Mouse (Mus musculus): ENCODE measurements around the gene Tada2b. TPM values are rescaled to one million over a fixed set of nuclear protein-coding genes. Genes with fewer than 3 reads are reported as not detected.

Tada2b gene
- total RNA-seq (2021): 10 to 100 TPM; 25.1 to 27.1 TPM

GRCm38 (mm10) chr5:36484171-36484990 is at the start of gene Tada2b, which contains the start of gene Ccdc96:
TSS of gene Tada2b (minus strand) at chr5:36484285.
TSS of gene Ccdc96 (plus strand) at chr5:36484588.
- intact Hi-C loops (cut with DNase I): loop anchor here (5.0 kb wide), 2 partner anchors 48 to 98 kb away; no protein-coding TSS in a partner anchor
- peak; percentile 99 for DNase-seq (ENCODE audit: low spot score in 2 of 2)

GRCm38 (mm10) chr5:36530129-36530751 is 46.2 kb upstream of the Tada2b start:
- DNase-seq (ENCODE audit: low spot score in 2 of 2): peak; percentile 92 to 98
- intact Hi-C loops (cut with DNase I): loop anchor here (1.0 to 5.0 kb wide), 3 partner anchors 48 to 217 kb away; partner anchors contain the start of genes Bloc1s4, Ccdc96 and Tada2b

- DNase-seq (ENCODE audit: low spot score in 2 of 2): no peak
- intact Hi-C loops (cut with DNase I): loop anchor here (1.0 to 5.0 kb wide), 3 partner anchors 47 to 218 kb away; partner anchors contain the start of genes Bloc1s4, Ccdc96 and Tada2b
These were observed 45.6 kb upstream of the Tada2b start for GRCm38 (mm10) chr5:36529698-36530097.

GRCm38 (mm10) chr5:36526921-36527320 is 42.8 kb upstream of the Tada2b start:
- no peak for DNase-seq (ENCODE audit: low spot score in 2 of 2)
- intact Hi-C loops (cut with DNase I): no loop called here

GRCm38 (mm10) chr5:36526274-36526673 is 42.2 kb upstream of the Tada2b start:
- DNase-seq (ENCODE audit: low spot score in 2 of 2): no peak
- intact Hi-C loops (cut with DNase I): no loop called here

- intact Hi-C loops (cut with DNase I): no loop called here
- DNase-seq (ENCODE audit: low spot score in 2 of 2): no peak
These were observed 41.1 kb upstream of the Tada2b start for GRCm38 (mm10) chr5:36525216-36525615.

- DNase-seq (ENCODE audit: low spot score in 2 of 2): no peak
- intact Hi-C loops (cut with DNase I): no loop called here
These were observed 39.2 kb upstream of the Tada2b start for GRCm38 (mm10) chr5:36523219-36523703.

- DNase-seq (ENCODE audit: low spot score in 2 of 2): no peak
- intact Hi-C loops (cut with DNase I): no loop called here
These were observed 38.7 kb upstream of the Tada2b start for GRCm38 (mm10) chr5:36522782-36523181.

GRCm38 (mm10) chr5:36519751-36520150 is 35.7 kb upstream of the Tada2b start:
- DNase-seq (ENCODE audit: low spot score in 2 of 2): no peak
- intact Hi-C loops (cut with DNase I): no loop called here

- DNase-seq (ENCODE audit: low spot score in 2 of 2): no peak
- intact Hi-C loops (cut with DNase I): no loop called here
These were observed 33.5 kb upstream of the Tada2b start for GRCm38 (mm10) chr5:36517596-36517995.

- intact Hi-C loops (cut with DNase I): no loop called here
- no peak for DNase-seq (ENCODE audit: low spot score in 2 of 2)
These were observed 31.5 kb upstream of the Tada2b start for GRCm38 (mm10) chr5:36515558-36515957.

GRCm38 (mm10) chr5:36515126-36515525 is 31.0 kb upstream of the Tada2b start:
- DNase-seq (ENCODE audit: low spot score in 2 of 2): no peak

GRCm38 (mm10) chr5:36510956-36511355 is 26.9 kb upstream of the Tada2b start:
- intact Hi-C loops (cut with DNase I): no loop called here
- DNase-seq (ENCODE audit: low spot score in 2 of 2): no peak

More at GRCm38 (mm10) chr5:36515126-36515525, 31.0 kb upstream of the Tada2b start:
- intact Hi-C loops (cut with DNase I): no loop called here

- no peak for DNase-seq (ENCODE audit: low spot score in 2 of 2)
- intact Hi-C loops (cut with DNase I): no loop called here
These were observed 24.3 kb upstream of the Tada2b start for GRCm38 (mm10) chr5:36508351-36508750.

- intact Hi-C loops (cut with DNase I): no loop called here
- DNase-seq (ENCODE audit: low spot score in 2 of 2): no peak
These were observed 21.6 kb upstream of the Tada2b start for GRCm38 (mm10) chr5:36505643-36506042.

- no peak for DNase-seq (ENCODE audit: low spot score in 2 of 2)
- intact Hi-C loops (cut with DNase I): no loop called here
These were observed 21.1 kb upstream of the Tada2b start for GRCm38 (mm10) chr5:36505235-36505634.

- peak in 1 of 2 experiments; percentile 39 for DNase-seq (ENCODE audit: low spot score in 2 of 2)
- intact Hi-C loops (cut with DNase I): no loop called here
These were observed 10.6 kb upstream of the Tada2b start for GRCm38 (mm10) chr5:36494709-36495108.

GRCm38 (mm10) chr5:36493919-36494318 is 9.8 kb upstream of the Tada2b start:
- peak in 1 of 2 experiments; percentile 78 for DNase-seq (ENCODE audit: low spot score in 2 of 2)
- intact Hi-C loops (cut with DNase I): no loop called here

GRCm38 (mm10) chr5:36489225-36489624 is 5.1 kb upstream of the Tada2b start:
- intact Hi-C loops (cut with DNase I): no loop called here
- no peak for DNase-seq (ENCODE audit: low spot score in 2 of 2)

- intact Hi-C loops (cut with DNase I): no loop called here
- no peak for DNase-seq (ENCODE audit: low spot score in 2 of 2)
These were observed 1.2 kb upstream of the Tada2b start for GRCm38 (mm10) chr5:36485306-36485705.

Data from left cerebral cortex, postnatal 25 days (tissue).